Mouse (Mus musculus) G1E (cell line): ENCODE data around the gene Ldlrap1.

Experiments used
- CTCF ChIP-seq: IDR thresholded peaks from 2 replicates; pipeline ENCODE4 v1.5.1; 2012; ENCODE audit warnings: low read depth, low read length, inconsistent platforms, mixed read lengths
- GATA1 ChIP-seq: IDR thresholded peaks from 2 replicates; pipeline ENCODE4 v1.6.1; 2012; ENCODE audit warnings: borderline replicate concordance, low read length, inconsistent platforms, mixed read lengths
- POLR2AphosphoS5 ChIP-seq: IDR thresholded peaks from 2 replicates; pipeline ENCODE4 v1.6.1; 2012; ENCODE audit warnings: low read depth, low read length, inconsistent platforms; ENCODE audit not compliant: insufficient replicate concordance
- TAL1 ChIP-seq: conservative IDR thresholded peaks from 2 replicates; pipeline ENCODE4 v1.6.1; 2012; ENCODE audit warnings: low read depth, low read length, inconsistent platforms, mixed read lengths

GRCm38 (mm10) chr4:134804765-134805164 lies 36.9 kb upstream of the Ldlrap1 start:
- TF ChIP-seq CTCF (no peak), POLR2AphosphoS5 (no peak), GATA1 (no peak), TAL1 (no peak)
